Mouse (Mus musculus) cortical plate, adult 2 months (tissue): ENCODE data around the gene Ttc7. TPM values are rescaled to one million over a fixed set of nuclear protein-coding genes. Genes with fewer than 3 reads are reported as not detected.

Source experiments
- H3K27ac ChIP-seq: fragments of 200-500 bp; 2 replicates; pipeline ENCODE4 v1.5.1; 2012; ENCODE audit warnings: low read length, control low read depth, inconsistent platforms; ENCODE audit not compliant: insufficient read depth
- H3K4me1 ChIP-seq: fragments of 200-500 bp; 2 replicates; pipeline ENCODE4 v1.6.1; 2011; ENCODE audit warnings: low read length; ENCODE audit not compliant: control insufficient read depth, insufficient read depth
- H3K4me3 ChIP-seq: fragments of 200-500 bp; 2 replicates; pipeline ENCODE4 v1.5.1; 2011; ENCODE audit warnings: mild to moderate bottlenecking, low read length, control low read depth; ENCODE audit not compliant: insufficient read depth
- CTCF ChIP-seq: fragments of 200-500 bp; IDR thresholded peaks from 2 replicates; pipeline ENCODE4 v1.5.1; 2011; ENCODE audit warnings: mild to moderate bottlenecking, control low read depth, low read length; ENCODE audit not compliant: insufficient read depth; ENCODE audit errors: extremely low read depth
- POLR2A ChIP-seq: fragments of 200-500 bp; IDR thresholded peaks from 2 replicates; pipeline ENCODE4 v1.6.1; 2011; ENCODE audit warnings: mild to moderate bottlenecking, low read length, control low read depth; ENCODE audit not compliant: insufficient read depth; ENCODE audit errors: extremely low read depth
- polyA plus RNA-seq: library from polyadenylated mRNA; depleted of rRNA; stranded (reverse); fragments of >200 nt; gene quantifications from 2 replicates; pipeline ENCODE4 v1.2.3, GENCODE M21; 2012

The Ttc7 gene
- polyA plus RNA-seq, 1 experiment, result 11.3 TPM

DNA sequence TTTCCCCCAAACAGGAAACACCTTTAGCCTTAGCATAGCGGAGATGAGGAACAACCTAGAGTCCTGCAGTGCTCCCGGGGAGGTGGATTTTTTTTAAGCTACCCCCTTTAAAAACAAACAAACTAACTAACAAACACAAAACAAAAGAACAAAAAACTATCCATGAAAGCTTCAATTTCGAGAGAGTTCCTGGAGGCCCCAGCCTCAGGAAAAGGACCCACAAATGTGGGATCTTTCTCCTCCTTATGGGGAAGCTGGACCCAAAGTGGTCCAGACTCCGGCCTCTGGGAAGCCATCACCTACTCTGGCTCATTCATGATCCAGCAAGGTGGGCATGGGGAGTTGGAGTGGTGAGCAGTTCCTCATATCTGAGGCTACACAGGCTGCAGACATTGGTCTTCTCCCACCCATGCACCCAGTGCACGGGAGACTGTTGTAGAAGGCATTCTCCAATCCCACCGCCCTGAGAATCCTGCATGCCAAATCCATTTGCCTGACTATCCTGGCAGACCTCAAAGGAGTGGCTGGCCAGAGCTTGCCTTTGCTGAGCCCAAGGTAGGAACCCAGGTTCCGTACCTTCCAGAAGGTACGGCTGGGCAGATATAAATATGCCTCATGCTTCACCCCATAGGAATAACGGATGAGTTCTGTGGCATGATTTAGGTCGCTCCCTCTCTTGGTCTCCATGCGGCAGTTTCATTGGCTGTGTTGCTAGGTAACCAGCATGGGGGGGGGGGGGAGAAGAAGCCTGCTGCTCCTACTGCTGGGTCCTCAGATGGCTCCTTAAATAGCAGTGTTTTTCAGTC, 48.9 kb downstream of the Ttc7 start:
- Histone ChIP-seq H3K4me3 (no peak overlapping the region), H3K27ac (peak overlapping the region; percentile 90), H3K4me1 (peaks cover 34% of the 10 kb centered on the region)
- no peak for TF ChIP-seq CTCF
- TF ChIP-seq POLR2A, result no peak

DNA sequence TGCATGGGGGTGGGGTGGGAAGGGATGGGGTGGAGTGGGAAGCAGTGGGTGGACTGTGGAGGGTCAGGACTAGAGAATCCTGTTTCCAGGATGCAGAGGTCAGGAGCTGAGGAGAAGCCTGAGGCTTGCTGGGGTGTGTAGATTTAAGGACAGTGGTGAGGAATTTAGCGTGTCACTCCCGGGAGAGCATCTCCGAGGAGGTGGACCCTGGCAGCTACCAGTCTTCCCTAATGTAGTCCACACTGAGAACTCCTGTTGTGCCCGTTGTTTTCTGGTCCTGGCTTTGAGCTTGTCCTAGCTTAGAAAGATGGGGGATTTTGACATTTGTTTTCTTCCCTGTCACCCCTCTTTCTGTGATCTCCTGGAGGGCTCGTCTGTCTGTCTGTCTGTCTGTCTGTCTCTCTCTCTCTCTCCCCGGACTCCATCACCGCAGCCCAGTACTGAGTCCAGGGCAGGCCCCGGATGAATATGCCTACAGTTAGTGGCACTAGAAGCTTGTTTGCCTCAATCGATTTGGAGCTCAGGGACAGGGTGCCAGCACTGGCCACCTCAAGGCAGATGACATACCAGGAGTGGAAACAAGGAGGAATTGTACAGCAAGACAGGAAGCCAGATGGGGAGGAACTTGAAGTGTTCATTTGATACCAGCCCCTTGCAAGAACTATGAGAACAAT, 49.6 kb downstream of the Ttc7 start:
- peaks cover 33% of the 10 kb centered on the region for H3K4me1 ChIP-seq
- no peak overlapping the region for H3K4me3 ChIP-seq
- peak overlapping the region; percentile 78 for H3K27ac ChIP-seq
- no peak for TF ChIP-seq CTCF
- no peak for TF ChIP-seq POLR2A

DNA sequence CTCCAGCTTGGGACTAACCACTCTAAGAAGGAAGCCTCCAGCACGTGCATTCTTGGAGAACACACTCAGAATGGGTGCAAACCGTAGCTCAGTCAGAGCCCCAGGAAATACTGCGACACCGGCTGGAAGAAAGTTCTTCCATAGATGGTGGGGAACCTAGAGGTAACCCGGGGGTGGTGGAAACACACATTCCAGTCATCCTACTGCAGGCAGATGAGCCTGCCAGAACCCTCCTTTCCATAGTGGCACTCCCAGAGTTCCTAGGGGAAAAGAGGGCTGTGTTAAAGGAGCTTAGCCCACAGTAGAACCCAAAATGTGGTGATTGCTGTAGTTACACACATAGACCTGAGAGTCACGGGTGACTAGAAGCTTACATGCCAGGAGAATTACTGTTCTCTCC, 50.2 kb downstream of the Ttc7 start:
- TF ChIP-seq CTCF, result no peak
- no peak for TF ChIP-seq POLR2A
- peaks cover 29% of the 10 kb centered on the region for H3K4me1 ChIP-seq
- peak overlapping the region; percentile 78 for H3K27ac ChIP-seq
- H3K4me3 ChIP-seq, result no peak overlapping the region

DNA sequence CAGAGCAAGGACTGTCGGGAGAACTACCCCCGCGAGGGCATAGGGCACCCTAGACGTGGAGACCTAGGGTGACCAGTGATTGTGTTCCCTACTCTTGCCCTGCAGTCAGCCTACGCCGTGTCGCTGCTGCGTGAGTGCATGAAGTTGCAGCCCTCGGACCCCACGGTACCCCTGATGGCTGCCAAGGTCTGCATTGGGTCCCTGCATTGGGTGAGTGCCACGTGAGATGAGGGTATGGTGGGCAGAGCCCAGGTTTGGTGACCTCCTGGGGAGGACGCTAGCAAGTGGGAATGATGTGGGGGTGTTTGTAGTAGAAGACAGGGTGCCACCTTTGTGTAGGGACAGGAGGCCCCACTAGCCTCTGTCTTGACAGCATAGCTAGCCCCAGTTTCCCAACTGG, 51.5 kb downstream of the Ttc7 start:
- Histone ChIP-seq H3K27ac (no peak overlapping the region), H3K4me1 (peaks cover 25% of the 10 kb centered on the region), H3K4me3 (no peak overlapping the region)
- TF ChIP-seq POLR2A, result no peak
- TF ChIP-seq CTCF, result no peak

DNA sequence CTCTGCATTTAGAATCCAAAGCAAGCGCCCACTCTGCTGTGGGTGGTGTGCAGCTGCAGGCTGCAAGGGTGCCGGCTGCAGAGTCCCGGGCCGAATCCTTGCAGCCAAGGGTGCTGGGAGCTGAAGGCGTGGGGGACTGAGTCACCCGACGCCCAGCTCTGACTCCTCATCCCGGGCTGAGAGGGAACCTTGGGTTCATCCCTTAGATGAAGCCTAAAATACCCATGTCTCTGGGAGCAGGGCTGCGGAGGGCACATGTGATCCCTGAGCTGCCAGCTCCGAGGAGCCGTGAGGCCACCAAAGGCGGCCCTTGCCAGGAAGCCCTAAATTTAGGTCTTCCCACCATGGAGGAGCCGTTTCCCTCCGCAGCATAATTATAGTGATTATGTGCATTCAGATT, 52.5 kb downstream of the Ttc7 start:
- Histone ChIP-seq H3K27ac (no peak overlapping the region), H3K4me3 (no peak overlapping the region), H3K4me1 (peaks cover 20% of the 10 kb centered on the region)
- TF ChIP-seq CTCF, result no peak
- TF ChIP-seq POLR2A, result no peak

DNA sequence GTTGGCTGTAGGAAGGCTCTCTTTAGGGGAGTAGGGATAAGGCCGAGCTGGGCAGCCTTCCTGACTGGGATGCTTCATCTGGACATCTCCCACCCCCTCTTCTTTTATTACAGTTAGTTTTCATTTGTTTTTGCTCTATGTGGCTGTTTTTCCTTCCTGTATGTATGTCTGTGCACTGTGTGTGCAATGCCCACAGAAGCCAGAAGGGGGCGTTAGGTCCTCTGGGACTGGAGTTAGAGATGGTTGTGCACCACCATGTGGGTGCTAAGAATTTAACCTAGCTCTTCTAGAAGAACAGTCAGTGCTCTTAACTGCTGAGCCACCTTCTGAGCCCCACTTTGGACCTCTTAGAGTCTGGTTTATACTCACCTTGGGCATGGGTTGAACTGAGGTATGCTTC, 53.0 kb downstream of the Ttc7 start:
- Histone ChIP-seq H3K4me1 (peaks cover 20% of the 10 kb centered on the region), H3K4me3 (no peak overlapping the region), H3K27ac (no peak overlapping the region)
- no peak for TF ChIP-seq POLR2A
- 0 out of 2 replicates have a peak, but pooled peaks have one; percentile 10 for TF ChIP-seq CTCF

DNA sequence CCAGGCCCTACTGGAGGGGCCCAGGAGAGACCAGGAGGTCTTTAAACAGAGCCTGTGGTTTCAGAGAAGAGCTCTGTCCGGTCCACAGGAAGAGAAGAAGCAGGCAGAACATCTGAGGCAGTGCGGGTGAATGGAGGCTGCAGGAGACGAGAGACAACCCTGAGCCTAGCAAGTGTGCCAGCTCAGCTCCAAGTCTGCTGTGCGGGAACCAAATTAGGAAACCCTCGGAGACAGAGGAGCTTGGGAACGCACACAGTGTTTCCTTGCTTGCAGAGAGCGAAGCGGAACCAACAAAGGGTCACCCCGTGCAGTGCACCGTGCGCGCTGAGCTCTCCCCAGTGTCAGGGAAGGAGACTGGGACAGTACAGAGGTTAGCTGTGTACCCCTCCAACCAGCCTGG, 54.2 kb downstream of the Ttc7 start:
- Histone ChIP-seq H3K4me1 (peaks cover 14% of the 10 kb centered on the region), H3K4me3 (no peak overlapping the region), H3K27ac (no peak overlapping the region)
- TF ChIP-seq POLR2A, result no peak
- TF ChIP-seq CTCF, result no peak

DNA sequence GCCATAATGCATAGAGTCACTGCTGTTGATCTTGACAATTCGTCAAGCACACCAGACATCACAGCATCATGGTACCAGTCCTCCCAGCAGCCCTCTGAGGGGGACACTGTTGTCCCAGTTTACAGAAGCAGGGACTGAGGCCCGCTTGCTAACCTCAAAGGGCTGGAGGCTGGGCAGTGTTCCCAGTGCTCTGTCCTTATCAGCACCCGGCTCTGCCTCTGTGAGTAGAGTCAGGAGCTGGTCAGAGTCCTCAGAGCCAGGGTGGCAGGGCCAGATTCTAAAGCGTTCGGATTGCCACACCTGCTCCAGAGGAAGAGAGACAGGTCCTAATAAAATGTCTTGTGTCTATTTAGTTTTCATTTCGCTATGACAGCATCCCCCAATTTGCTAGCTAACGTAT, 55.0 kb downstream of the Ttc7 start:
- TF ChIP-seq POLR2A, result no peak
- TF ChIP-seq CTCF, result no peak
- H3K27ac ChIP-seq, result no peak overlapping the region
- H3K4me3 ChIP-seq, result no peak overlapping the region

DNA sequence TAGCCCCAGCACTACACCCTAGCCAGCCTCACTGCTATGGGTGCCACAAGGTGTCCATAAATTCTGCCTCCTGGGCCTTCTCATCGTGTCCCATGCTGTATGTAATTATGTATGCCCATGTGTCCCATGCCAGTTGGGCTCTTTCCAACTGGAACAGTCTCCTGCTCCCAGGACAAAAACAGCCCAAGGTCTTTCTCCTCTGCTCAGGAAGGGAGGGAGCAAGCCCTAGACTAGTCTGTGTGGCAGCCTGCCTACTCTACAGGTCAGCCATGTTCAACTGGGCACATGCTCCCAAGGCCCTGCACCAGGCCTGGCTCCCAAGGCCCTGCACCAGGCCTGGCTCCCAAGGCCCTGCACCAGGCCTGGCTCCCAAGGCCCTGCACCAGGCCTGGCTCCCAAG, 56.4 kb downstream of the Ttc7 start:
- Histone ChIP-seq H3K4me1 (peaks cover 5% of the 10 kb centered on the region), H3K4me3 (no peak overlapping the region), H3K27ac (no peak overlapping the region)
- TF ChIP-seq CTCF, result no peak
- no peak for TF ChIP-seq POLR2A

More for the DNA sequence above, 55.0 kb downstream of the Ttc7 start:
- peaks cover 10% of the 10 kb centered on the region for H3K4me1 ChIP-seq

DNA sequence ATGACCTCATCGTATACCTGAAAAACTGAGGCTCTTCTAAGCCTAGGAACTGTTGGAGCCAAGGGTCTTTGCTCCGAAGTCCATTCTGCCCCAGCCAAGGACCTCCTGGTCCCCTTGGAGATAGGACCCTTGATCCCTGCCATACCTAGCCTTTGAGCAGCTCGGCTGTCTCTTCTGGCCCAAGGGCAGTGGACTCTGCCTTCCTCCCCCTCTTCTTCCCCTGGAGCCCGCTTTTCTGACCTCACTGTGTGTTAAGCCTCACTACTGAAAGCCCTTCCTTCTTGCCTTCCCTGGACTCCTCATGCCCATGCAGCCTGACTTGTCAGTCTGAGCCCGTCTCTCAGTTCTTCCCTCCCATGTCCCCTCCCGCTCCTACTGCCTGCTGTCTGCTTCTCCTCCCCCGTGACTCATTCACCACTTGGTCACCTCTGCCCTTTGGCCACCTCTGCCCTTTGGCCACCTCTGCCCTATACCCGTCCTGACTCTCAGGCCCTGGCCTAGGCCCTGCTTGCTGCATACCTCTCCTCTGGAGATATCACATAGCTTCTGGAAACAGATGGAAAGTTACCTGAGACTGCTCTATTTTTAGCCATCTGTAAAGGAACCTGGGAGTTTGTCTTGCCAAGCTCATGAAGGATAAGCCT, 60.5 kb downstream of the Ttc7 start:
- Histone ChIP-seq H3K4me3 (no peak overlapping the region), H3K27ac (no peak overlapping the region), H3K4me1 (peaks cover 2% of the 10 kb centered on the region)
- TF ChIP-seq POLR2A, result no peak
- TF ChIP-seq CTCF, result no peak
